Mouse (Mus musculus) heart, postnatal 10 days (tissue): Measurements from ENCODE around the gene Vmn1r132. TPM values are rescaled to one million over a fixed set of nuclear protein-coding genes. Genes with fewer than 3 reads are reported as not detected.
"Not testable (repeated sequence)": the region's sequence is repeated elsewhere in the genome, so short reads cannot be mapped to it uniquely, and the experiment has no call there.

Experiments
- DNase-seq, 2 experiments: peaks; one replicate each; pipeline ENCODE4 v3.0.0; 2021
- intact Hi-C: fragments of 180-260 bp; cut with DNase I; formaldehyde crosslinking; loops from one replicate; pipeline ENCODE4 v1.15.1; 2025
- total RNA-seq, 2 experiments: library from RNA; stranded (reverse); gene quantifications; 2 replicates each; pipeline ENCODE4 v1.2.3; 2021

Gene Vmn1r132
- total RNA-seq = not detected

DNA sequence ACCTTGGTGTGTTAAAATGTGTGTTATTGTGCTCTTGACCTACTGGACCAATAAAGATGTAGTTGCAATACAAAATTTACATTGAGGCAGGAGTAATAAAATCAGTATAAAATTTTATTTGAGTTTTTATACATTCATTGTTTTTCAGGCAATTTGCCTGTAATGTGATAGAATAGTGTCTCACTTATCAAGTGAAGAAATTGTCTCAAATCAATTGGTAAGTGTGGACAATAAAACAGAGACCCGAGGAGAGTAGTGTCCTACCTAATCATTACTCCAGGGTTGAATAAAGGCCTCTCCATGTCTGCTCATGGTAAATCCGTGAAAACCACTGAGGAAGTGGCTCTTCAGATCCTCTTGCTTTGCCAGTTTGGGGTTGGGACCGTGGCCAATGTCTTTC, at the start of gene Vmn1r132:
Gene Vmn1r132, plus strand, starts transcription at position 301 of the 400 bp plus-strand sequence.
- DNase-seq, intact Hi-C loops: not testable (repeated sequence)

Other genes with a start within 250 kb of the Vmn1r132 start
- not detected for gene Gm6882, start 181.3 kb upstream of the Vmn1r132 start, total RNA-seq
- not detected for gene Vmn1r130, start 102.3 kb upstream of the Vmn1r132 start, total RNA-seq
- not detected for gene Vmn1r131, start 68.0 kb upstream of the Vmn1r132 start, total RNA-seq
- not detected for gene Gm4175, start 147.4 kb downstream of the Vmn1r132 start, total RNA-seq
- not detected for gene Gm4177, start 182.6 kb downstream of the Vmn1r132 start, total RNA-seq
- gene Vmn1r135, start 218.3 kb downstream of the Vmn1r132 start, total RNA-seq = not detected
- not detected for gene Gm5725, start 230.2 kb downstream of the Vmn1r132 start, total RNA-seq